Mouse (Mus musculus): ENCODE measurements around the gene Gm13279.
"Not testable (repeated sequence)": the region's sequence is repeated elsewhere in the genome, so short reads cannot be mapped to it uniquely, and the experiment has no call there.

DNA sequence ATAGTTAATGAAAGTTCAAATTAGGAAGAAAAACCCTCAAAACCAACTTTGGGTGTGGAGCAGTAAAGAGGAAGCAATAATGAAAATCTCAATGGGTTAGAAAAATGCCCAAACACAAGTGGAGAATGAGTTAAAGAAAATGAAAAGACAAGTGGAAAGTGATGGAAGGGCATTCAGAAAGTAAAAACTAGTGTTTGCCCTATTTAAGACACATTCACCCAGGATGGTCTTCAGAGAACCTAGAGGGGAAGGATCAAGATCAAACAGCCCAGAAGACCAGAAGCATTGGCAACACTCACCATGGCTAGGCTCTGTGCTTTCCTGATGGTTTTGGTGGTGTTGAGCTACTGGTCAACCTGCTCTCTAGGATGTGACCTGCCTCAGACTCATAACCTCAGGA is 29.9 kb downstream of the Gm13279 start, which contains the start of gene Ifna6:
- TF ChIP-seq POLR2A (IDR thresholded peaks at IDR 0.05; ENCODE audit: insufficient read length, low read depth); MYOG (IDR thresholded peaks at IDR 0.05; ENCODE audit: control insufficient read depth in 1 of 3, insufficient read depth in 1 of 3, insufficient read length in 2 of 3, low read depth in 2 of 3); E2F4 (IDR thresholded peaks at IDR 0.05; ENCODE audit: insufficient read depth); MAX (IDR thresholded peaks at IDR 0.05; ENCODE audit: low read depth); USF1 (IDR thresholded peaks at IDR 0.05; ENCODE audit: low read depth); TCF12 (IDR thresholded peaks at IDR 0.05; ENCODE audit: insufficient read depth, poor library complexity, severe bottlenecking): not testable (repeated sequence)
